Comparison of ENCODE assay signal across 18 mouse cellular contexts in genomic region chr2:15064380-15065269, GRCm38 (mm10). TPM values are rescaled to one million over a fixed set of nuclear protein-coding genes. Genes with fewer than 3 reads are reported as not detected.
DNase-seq lines count a peak whose midpoint lies in the region; ATAC-seq and TF ChIP-seq lines count a peak whose summit lies in the region.
"Had no signal": no experiment of that assay in that cellular context is flagged by ENCODE, and none has a peak within 500 bp of the region (broad histone marks: within the 10 kb centered on the region; RNA-seq: fewer than 3 reads in every experiment).

No protein-coding gene starts in this region.

- H3K27ac ChIP-seq in heart, adult 2 months = peak overlapping the region; percentile 67
- peak overlapping the region; percentile 100 for H3K27ac ChIP-seq in liver, adult 2 months (replicated peaks; ENCODE audit: insufficient read depth, low read depth, low read length)
- H3K27ac ChIP-seq in liver, embryonic 12.5 days = no peak overlapping the region
- H3K27ac ChIP-seq in brown adipose tissue, adult 24 weeks (replicated peaks; ENCODE audit: low read depth, low read length) = peak overlapping the region; percentile 64
- H3K27ac ChIP-seq in hindbrain, embryonic 13.5 days = no peak overlapping the region
- H3K27ac ChIP-seq: limb, embryonic 15.5 days; macrophage; midbrain, embryonic 10.5 days; stomach, postnatal 0 days had no signal

- intact Hi-C loops in heart, adult 2 months (cut with DNase I) = no loop called here
- intact Hi-C loops in heart, postnatal 10 days (cut with DNase I) = no loop called here

- peaks cover 11% of the 10 kb centered on the region for H3K4me1 ChIP-seq in heart, adult 2 months (ENCODE audit: control insufficient read depth, insufficient read depth, low read length)
- H3K4me1 ChIP-seq in liver, adult 2 months (ENCODE audit: control insufficient read depth, insufficient read depth, low read length) = peaks cover 31% of the 10 kb centered on the region
- H3K4me1 ChIP-seq in liver, embryonic 12.5 days = peaks cover 8% of the 10 kb centered on the region
- H3K4me1 ChIP-seq in brown adipose tissue, adult 24 weeks (ENCODE audit: control insufficient read depth, insufficient read depth, insufficient read length, low read length) = peaks cover 14% of the 10 kb centered on the region
- peaks cover 36% of the 10 kb centered on the region for H3K4me1 ChIP-seq in hindbrain, embryonic 13.5 days (replicated peaks)
- H3K4me1 ChIP-seq: midbrain, embryonic 10.5 days had no signal

- no peak for TF ChIP-seq POLR2A in heart, adult 2 months (IDR thresholded peaks at IDR 0.05; ENCODE audit: insufficient read depth, low read depth, low read length)
- TF ChIP-seq POLR2A in liver, adult 2 months (IDR thresholded peaks at IDR 0.05; ENCODE audit: extremely low read depth, insufficient read depth, low read length) = no peak

- no peak for TF ChIP-seq EP300 in heart, adult 2 months (IDR thresholded peaks at IDR 0.05; ENCODE audit: insufficient read depth, low read depth, low read length)

- no peak for ATAC-seq in liver, embryonic 12.5 days
- no peak for ATAC-seq in hindbrain, embryonic 13.5 days (ENCODE audit: low FRiP score)
- ATAC-seq: hindbrain, embryonic 16.5 days; intestine, embryonic 16.5 days had no signal

- H3K79me2 ChIP-seq in heart, adult 2 months (replicated peaks; ENCODE audit: control insufficient read depth, insufficient read depth, low read length) = peaks cover 4% of the 10 kb centered on the region
- H3K79me2 ChIP-seq in liver, adult 2 months (ENCODE audit: control insufficient read depth, insufficient read depth, low read length) = peaks cover 27% of the 10 kb centered on the region; the same call in 1 of the 2 replicates

- H3K9me3 ChIP-seq in liver, embryonic 12.5 days (replicated peaks) = no peaks in the 10 kb centered on the region
- no peaks in the 10 kb centered on the region for H3K9me3 ChIP-seq in hindbrain, embryonic 13.5 days
- H3K9me3 ChIP-seq: heart, embryonic 13.5 days; limb, embryonic 15.5 days; midbrain, embryonic 10.5 days had no signal

- H3K4me2 ChIP-seq in liver, embryonic 12.5 days = no peak overlapping the region
- no peak overlapping the region for H3K4me2 ChIP-seq in hindbrain, embryonic 13.5 days
- H3K4me2 ChIP-seq: heart, embryonic 13.5 days; limb, embryonic 15.5 days had no signal

- H3K27me3 ChIP-seq in heart, adult 2 months (ENCODE audit: control insufficient read depth, insufficient read depth, low read length) = no peaks in the 10 kb centered on the region
- H3K27me3 ChIP-seq in liver, adult 2 months (ENCODE audit: control insufficient read depth, insufficient read depth, low read length) = no peaks in the 10 kb centered on the region
- H3K27me3 ChIP-seq in liver, embryonic 12.5 days (replicated peaks) = no peaks in the 10 kb centered on the region
- no peaks in the 10 kb centered on the region for H3K27me3 ChIP-seq in hindbrain, embryonic 13.5 days
- H3K27me3 ChIP-seq: heart, embryonic 13.5 days; limb, embryonic 15.5 days had no signal

- WGBS in heart, adult 2 months = 64% methylated on average over 7 of the region's 7 CpGs
- 26% methylated on average over 7 of the region's 7 CpGs for WGBS in liver, adult 2 months
- WGBS in liver, embryonic 12.5 days (ENCODE audit: insufficient replicate concordance) = 75% methylated on average over 7 of the region's 7 CpGs
- WGBS in hindbrain, embryonic 13.5 days = 60% methylated on average over 7 of the region's 7 CpGs

- H3K9ac ChIP-seq in heart, adult 2 months (ENCODE audit: low read depth, low read length) = no peak overlapping the region
- peak overlapping the region; percentile 49 for H3K9ac ChIP-seq in liver, adult 2 months (ENCODE audit: low read depth, low read length)
- H3K9ac ChIP-seq in liver, embryonic 12.5 days = no peak overlapping the region
- no peak overlapping the region for H3K9ac ChIP-seq in hindbrain, embryonic 13.5 days
- H3K9ac ChIP-seq: heart, embryonic 13.5 days; limb, embryonic 15.5 days had no signal

- DNase-seq in heart, adult 2 months = no peak
- DNase-seq in heart, postnatal 10 days = no peak
- DNase-seq in liver, adult 2 months (ENCODE audit: extremely low read depth, low read depth, low spot score) = peak; percentile 90
- peak; percentile 47 for DNase-seq in Muller cell, postnatal 12 days (ENCODE audit: inconsistent ontology term)
- DNase-seq: adrenal gland, adult 2 months; heart, postnatal 4 days; right cerebral cortex, adult 18-20 months; thymus, postnatal 14 days had no signal

- TF ChIP-seq CTCF in heart, adult 2 months (IDR thresholded peaks at IDR 0.05) = no peak
- TF ChIP-seq CTCF in liver, adult 2 months (IDR thresholded peaks at IDR 0.05; ENCODE audit: low read depth, low read length) = no peak

- peaks cover 38% of the 10 kb centered on the region for H3K36me3 ChIP-seq in heart, adult 2 months (ENCODE audit: control insufficient read depth, insufficient read depth, low read length)
- 0 out of 2 replicates have a peak, but pooled peaks cover 2% of the 10 kb centered on the region for H3K36me3 ChIP-seq in liver, adult 2 months (ENCODE audit: control insufficient read depth, insufficient read depth, low read length)
- peaks cover 14% of the 10 kb centered on the region for H3K36me3 ChIP-seq in liver, embryonic 12.5 days
- peaks cover 15% of the 10 kb centered on the region for H3K36me3 ChIP-seq in hindbrain, embryonic 13.5 days

- H3K4me3 ChIP-seq in heart, adult 2 months = no peak overlapping the region
- no peak overlapping the region for H3K4me3 ChIP-seq in liver, adult 2 months (ENCODE audit: insufficient read depth, low read depth, low read length)
- no peak overlapping the region for H3K4me3 ChIP-seq in liver, embryonic 12.5 days
- H3K4me3 ChIP-seq in brown adipose tissue, adult 24 weeks (ENCODE audit: insufficient read depth, low read depth, low read length) = no peak overlapping the region
- H3K4me3 ChIP-seq in hindbrain, embryonic 13.5 days = no peak overlapping the region
- H3K4me3 ChIP-seq: heart, embryonic 13.5 days; limb, embryonic 15.5 days; midbrain, embryonic 10.5 days had no signal

RNA-seq across cellular contexts. Expression of gene Nsun6, which starts 9.8 kb away (rescaled TPM):
- 1 to 10 TPM; 4.3 to 4.5 TPM for total RNA-seq in heart, adult 2 months (2021)
- 0.94 and 2.2 TPM in 2 replicates for polyA plus RNA-seq in heart, adult 2 months (2012; rRNA removed)
- 1 to 10 TPM; 5.0 to 8.0 TPM for total RNA-seq in heart, postnatal 10 days (2021)
- total RNA-seq in liver, adult 2 months (2014; rRNA removed) = 4.8 and 5.8 TPM in 2 replicates
- polyA plus RNA-seq in liver, adult 2 months (2012; rRNA removed) = 0.80 and 1.5 TPM in 2 replicates
- 5.6 and 5.7 TPM in 2 replicates for polyA plus RNA-seq in liver, embryonic 12.5 days (2016; fragmentation: Nextera tagmentation; extraction: Ambion mirVana)
- 2.5 and 7.6 TPM in 2 replicates for polyA plus RNA-seq in brown adipose tissue, adult 24 weeks (2012; ENCODE audit: insufficient read depth, insufficient read length, missing spikeins)
- 18.3 and 19.4 TPM in 2 replicates for polyA plus RNA-seq in hindbrain, embryonic 13.5 days (2015; fragmentation: Nextera tagmentation; extraction: Ambion mirVana)

RNA-seq across cellular contexts. Expression of gene Arl5b, which starts 15.4 kb away (rescaled TPM):
- 10 to 100 TPM; 26.5 to 26.7 TPM for total RNA-seq in heart, adult 2 months (2021)
- 6.5 and 15.1 TPM in 2 replicates for polyA plus RNA-seq in heart, adult 2 months (2012; rRNA removed)
- total RNA-seq in heart, postnatal 10 days (2021) = 10 to 100 TPM; 32.6 to 37.6 TPM
- total RNA-seq in liver, adult 2 months (2014; rRNA removed) = 44.4 and 44.9 TPM in 2 replicates
- 4.9 and 5.0 TPM in 2 replicates for polyA plus RNA-seq in liver, adult 2 months (2012; rRNA removed)
- polyA plus RNA-seq in liver, embryonic 12.5 days (2016; fragmentation: Nextera tagmentation; extraction: Ambion mirVana) = 8.2 and 9.6 TPM in 2 replicates
- 9.8 and 12.9 TPM in 2 replicates for polyA plus RNA-seq in brown adipose tissue, adult 24 weeks (2012; ENCODE audit: insufficient read depth, insufficient read length, missing spikeins)
- polyA plus RNA-seq in hindbrain, embryonic 13.5 days (2015; fragmentation: Nextera tagmentation; extraction: Ambion mirVana) = 38.5 and 44.2 TPM in 2 replicates

Comparison
In these comparisons a context has a peak if more than half of its experiments do, and no peak if none do; other contexts are left out.
1. H3K27ac ChIP-seq: peak in heart, adult 2 months (single experiment), liver, adult 2 months (single experiment) and brown adipose tissue, adult 24 weeks (single experiment); none in liver, embryonic 12.5 days (single experiment) and hindbrain, embryonic 13.5 days (single experiment).
2. DNase-seq: peak in liver, adult 2 months (single experiment) and Muller cell, postnatal 12 days (single experiment); none in heart, adult 2 months (0 of 2) and heart, postnatal 10 days (0 of 2).